Mouse (Mus musculus) megakaryocyte, embryonic 14.5 days (primary cell): ENCODE measurements around the gene Rnf103.

ENCODE experiments used
- FLI1 ChIP-seq: IDR thresholded peaks from 2 replicates; pipeline ENCODE4 v1.6.1; 2012; ENCODE audit warnings: low read length, inconsistent platforms, mixed read lengths
- GATA1 ChIP-seq: IDR thresholded peaks from 3 replicates; pipeline ENCODE4 v1.6.1; 2012; ENCODE audit warnings: mixed read lengths, low read length, inconsistent platforms, borderline replicate concordance

GRCm38 (mm10) chr6:71525556-71525955 is 31.9 kb downstream of the Rnf103 start:
- TF ChIP-seq GATA1 (no peak), FLI1 (no peak)
